Mouse (Mus musculus) spleen, adult 2 months (tissue): Measurements from ENCODE around the gene Sema3f.

ENCODE experiments used
- CTCF ChIP-seq: fragments of 200-500 bp; IDR thresholded peaks from 2 replicates; pipeline ENCODE4 v1.5.1; 2011; ENCODE audit warnings: mild to moderate bottlenecking, inconsistent platforms; ENCODE audit not compliant: insufficient read depth, insufficient read length, insufficient replicate concordance; ENCODE audit errors: extremely low read depth
- POLR2A ChIP-seq: fragments of 200-500 bp; IDR thresholded peaks from 2 replicates; pipeline ENCODE4 v1.6.1; 2011; ENCODE audit warnings: low read depth, low read length, inconsistent platforms

DNA sequence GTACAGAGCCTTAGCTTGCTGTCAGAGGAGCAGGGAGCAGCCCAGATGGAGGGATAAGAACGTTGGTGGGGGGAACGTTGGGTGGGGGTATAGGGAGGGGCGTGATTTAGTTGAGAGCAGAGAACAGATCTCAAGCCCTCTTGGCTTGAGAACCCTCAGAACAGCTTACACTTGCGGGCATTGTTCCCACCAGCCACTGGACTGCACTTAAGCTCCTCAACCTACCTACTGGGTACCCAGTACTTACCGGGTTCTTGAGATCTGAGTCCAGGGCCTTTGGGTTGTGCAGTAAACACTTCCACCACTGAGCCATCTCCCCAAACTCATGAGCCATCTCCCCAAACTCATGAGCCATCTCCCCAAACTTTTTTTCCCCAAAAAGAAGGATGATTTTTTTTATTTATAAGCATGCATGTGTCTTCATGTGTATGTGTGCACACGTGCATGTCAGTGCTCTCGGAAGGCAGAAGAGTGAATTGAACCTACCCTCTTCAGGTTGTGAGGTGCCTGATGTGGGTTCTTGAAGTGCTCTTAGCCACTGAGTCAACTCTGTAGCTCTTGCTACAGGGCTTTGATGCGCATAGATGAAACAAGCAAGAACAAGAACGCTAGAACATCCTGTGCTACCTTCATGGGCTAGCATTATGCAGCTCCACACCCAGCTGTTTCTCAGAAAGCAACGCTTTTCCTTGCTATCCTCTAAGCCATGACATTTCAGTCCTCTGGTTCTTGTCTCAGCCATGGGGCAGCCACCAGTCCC is 8.7 kb upstream of the Sema3f start:
- TF ChIP-seq CTCF, result no peak
- no peak for TF ChIP-seq POLR2A
